Mouse (Mus musculus): ENCODE measurements at regions not wholly inside any gene's neighbourhood (a gene's known extent, or its start where the extent isn't known, plus 50 kb on each side); places are given as distances from the start of the nearest gene placed in this dataset.
A peak's percentile ranks its signal among the peaks of the same experiment; 100 is the strongest.

- DNase-seq (ENCODE audit: low spot score in 2 of 2) = peak; percentile 80 to 88
These were observed 55.5 kb upstream of the Brd7 start for GRCm38 (mm10) chr8:88417307-88418095.

- no peak for DNase-seq (ENCODE audit: low spot score in 2 of 2)
These were observed 61.3 kb upstream of the Brd7 start for GRCm38 (mm10) chr8:88423264-88423663.

- DNase-seq (ENCODE audit: low spot score in 2 of 2) = no peak
These were observed 66.6 kb upstream of the Brd7 start for GRCm38 (mm10) chr8:88428560-88428959.

- DNase-seq (ENCODE audit: low spot score in 2 of 2) = no peak
These were observed 69.4 kb upstream of the Brd7 start for GRCm38 (mm10) chr8:88431389-88431788.

- DNase-seq (ENCODE audit: low spot score in 2 of 2) = no peak
These were observed 73.7 kb upstream of the Brd7 start for GRCm38 (mm10) chr8:88435686-88436085.

DNA sequence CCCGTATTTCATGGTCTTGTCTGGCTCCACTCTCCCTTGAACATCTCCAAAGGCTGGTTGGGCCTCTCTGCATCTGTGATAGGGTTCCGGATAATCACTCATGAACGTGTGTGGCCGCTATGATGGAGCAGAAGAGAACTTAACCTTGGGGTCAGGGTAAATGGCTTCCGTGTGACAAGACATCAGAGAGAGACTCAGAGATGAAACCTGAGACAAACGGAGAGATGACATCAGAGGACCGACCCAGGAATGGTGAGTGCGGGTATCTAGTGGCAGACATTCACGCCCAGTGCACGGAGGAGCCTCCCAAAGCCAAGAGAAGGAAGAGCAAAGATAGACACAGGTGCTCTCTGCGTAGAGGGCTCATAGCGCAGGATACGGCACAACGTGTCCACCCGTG, 78.2 kb upstream of the Brd7 start:
- no peak for DNase-seq (ENCODE audit: low spot score in 2 of 2)

GRCm38 (mm10) chr8:88443397-88443796, 77.8 kb upstream of the Nkd1 start:
- no peak for DNase-seq (ENCODE audit: low spot score in 2 of 2)

GRCm38 (mm10) chr8:88447406-88447805, 73.7 kb upstream of the Nkd1 start:
- DNase-seq (ENCODE audit: low spot score in 2 of 2) = peak in 1 of 2 experiments; percentile 9

DNA sequence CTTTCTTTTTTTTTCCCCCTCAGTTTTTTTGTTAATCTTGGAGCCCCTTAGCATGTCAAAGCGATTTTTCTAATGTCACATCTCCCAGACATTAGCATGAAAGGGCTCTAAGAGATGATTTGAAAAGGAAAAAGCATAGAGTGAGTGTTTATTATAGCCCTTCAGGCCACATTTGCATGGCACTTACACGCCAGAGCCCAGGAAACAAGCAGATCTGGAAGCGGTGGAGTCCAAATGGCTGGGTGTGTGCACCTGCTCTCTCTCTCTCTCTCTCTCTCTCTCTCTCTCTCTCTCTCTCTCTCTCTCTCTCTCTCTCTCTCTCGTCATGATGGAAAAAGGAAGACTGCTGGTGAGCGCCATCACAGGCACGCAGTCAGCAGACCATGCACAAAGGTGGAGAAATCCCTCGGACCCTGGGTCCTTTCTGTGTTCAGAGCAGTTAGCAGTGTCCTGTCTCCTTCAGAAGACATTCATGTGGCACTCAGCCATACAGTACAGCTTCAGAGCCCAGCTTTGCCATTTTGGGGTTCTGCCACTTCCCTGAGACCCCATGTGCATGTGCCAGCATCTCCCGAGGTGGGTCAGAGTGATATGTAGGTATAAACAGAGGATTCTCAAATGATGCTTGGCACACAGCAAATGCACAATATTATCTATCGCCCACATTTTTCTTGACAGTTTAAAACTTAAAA, 73.2 kb upstream of the Nkd1 start:
- DNase-seq (ENCODE audit: low spot score in 2 of 2) = no peak

- no peak for DNase-seq (ENCODE audit: low spot score in 2 of 2)
These were observed 72.2 kb upstream of the Nkd1 start for GRCm38 (mm10) chr8:88449001-88449400.

- DNase-seq (ENCODE audit: low spot score in 2 of 2) = no peak
These were observed 71.6 kb upstream of the Nkd1 start for GRCm38 (mm10) chr8:88449534-88449933.

- DNase-seq (ENCODE audit: low spot score in 2 of 2) = no peak
These were observed 70.1 kb upstream of the Nkd1 start for GRCm38 (mm10) chr8:88450864-88451657.

DNA sequence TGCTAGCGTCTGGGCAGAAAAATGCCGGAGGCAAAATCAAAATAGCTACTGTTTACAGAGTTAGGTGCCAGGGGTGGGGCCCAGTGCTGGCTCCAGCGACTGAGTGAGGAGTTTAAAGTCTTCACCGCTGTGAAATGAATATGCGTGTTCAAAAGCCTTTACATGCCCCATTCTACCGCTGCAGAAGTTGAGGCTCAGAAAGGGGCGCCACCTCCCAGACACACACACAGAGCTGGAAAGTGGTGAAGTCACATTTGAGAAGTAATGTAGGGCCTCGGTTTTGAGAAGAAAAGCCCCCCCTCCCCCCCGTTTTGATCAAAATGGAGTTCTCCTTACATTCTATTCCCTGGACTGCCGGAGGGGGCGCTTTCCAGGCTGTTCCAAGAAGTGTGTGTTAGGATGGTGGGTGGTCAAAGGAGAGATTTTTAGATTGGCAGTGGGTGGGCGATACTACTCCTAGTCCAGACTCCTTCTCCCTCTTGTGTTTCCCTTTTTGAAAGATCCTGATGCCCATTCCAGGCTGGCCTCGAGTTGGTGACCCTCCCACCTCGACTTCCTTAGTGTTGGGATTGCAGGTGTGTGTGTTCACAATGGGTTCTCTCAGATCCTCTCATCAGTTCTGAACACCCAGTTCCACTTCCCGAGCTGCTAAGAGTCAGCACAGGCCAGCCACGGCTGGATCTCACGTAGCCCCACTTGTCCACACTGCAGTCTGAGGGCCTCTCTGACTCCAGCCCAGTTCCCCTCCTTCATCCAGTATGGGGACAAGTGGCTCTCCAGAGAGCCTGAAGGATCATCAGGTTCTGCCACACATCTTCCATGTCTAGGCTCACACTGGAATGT, 69.3 kb upstream of the Nkd1 start:
- no peak for DNase-seq (ENCODE audit: low spot score in 2 of 2)

- no peak for DNase-seq (ENCODE audit: low spot score in 2 of 2)
These were observed 68.7 kb upstream of the Nkd1 start for GRCm38 (mm10) chr8:88452501-88452847.

GRCm38 (mm10) chr8:88454048-88454696, 67.0 kb upstream of the Nkd1 start:
- DNase-seq (ENCODE audit: low spot score in 2 of 2) = peak; percentile 17 to 48

- no peak for DNase-seq (ENCODE audit: low spot score in 2 of 2)
These were observed 66.2 kb upstream of the Nkd1 start for GRCm38 (mm10) chr8:88454906-88455305.

DNA sequence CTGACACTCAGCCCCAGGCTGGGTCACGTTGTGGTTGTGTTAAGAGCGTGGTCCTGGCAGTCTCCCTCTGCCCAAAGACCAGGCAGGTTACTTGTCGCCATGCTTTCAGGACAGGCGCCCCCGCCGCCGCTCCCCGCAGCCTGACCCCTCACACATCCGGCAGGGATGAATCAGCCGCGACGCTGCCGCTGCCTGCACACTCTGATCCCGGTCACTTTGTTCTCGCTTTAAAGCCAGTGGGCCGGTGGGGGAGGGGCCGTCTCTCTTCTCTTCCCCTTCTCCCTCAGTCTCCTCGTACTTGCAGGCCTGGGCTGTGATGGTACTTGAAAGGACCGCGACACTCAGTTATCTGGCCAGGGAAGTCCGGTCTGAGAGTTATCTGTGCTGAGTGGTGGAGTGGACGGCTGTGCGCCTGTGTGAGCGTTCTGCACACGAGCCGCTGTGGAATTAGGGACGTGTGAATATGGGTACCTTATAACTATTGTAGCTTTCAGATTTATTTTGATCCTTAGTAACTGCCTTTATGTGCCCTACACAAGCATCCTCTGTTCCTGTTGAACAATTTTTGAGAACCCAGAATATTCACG, 65.6 kb upstream of the Nkd1 start:
- DNase-seq (ENCODE audit: low spot score in 2 of 2) = no peak

DNA sequence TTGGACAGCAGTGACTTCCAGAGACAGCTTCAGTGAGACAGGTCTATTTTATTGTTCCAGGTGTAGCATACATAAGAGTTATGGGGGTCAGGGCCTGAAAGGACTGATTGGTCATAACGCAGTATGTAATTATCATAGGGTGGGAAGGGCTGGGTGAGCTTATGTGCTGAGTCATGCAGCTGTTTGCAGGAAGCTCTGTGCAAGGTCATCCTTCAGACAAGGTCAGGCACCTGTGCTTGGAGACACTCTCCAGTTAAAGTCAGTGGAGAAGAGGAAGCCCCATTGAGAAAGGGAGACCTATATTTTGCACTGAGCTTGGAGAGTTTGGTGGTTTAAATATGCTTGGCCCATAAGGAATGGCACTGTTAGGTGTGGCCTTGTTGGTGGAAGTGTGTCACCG, 62.0 kb upstream of the Nkd1 start:
- DNase-seq (ENCODE audit: low spot score in 2 of 2) = no peak

DNA sequence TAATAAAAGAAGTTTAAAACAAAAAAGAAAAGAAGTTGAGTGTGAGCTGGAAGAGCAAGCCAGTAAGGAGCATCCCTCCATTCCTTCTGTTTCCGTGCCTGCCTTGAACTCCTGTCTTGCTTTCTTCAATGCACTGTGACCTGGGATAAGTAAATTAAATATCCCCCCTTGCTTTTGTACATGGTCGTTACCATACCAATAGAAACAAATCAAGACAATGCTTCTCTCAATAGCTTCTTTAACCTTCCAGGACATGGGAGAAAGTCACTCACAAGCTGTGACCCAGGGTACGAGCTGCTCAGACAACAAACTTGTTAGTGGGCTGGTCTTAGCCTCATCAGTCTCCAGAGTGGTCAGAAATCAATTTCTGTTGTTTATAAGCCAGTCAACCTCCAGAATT, 53.4 kb upstream of the Nkd1 start:
- no peak for DNase-seq (ENCODE audit: low spot score in 2 of 2)

GRCm38 (mm10) chr8:88470931-88471455, 50.2 kb upstream of the Nkd1 start:
- DNase-seq (ENCODE audit: low spot score in 2 of 2) = no peak

Data from layer of hippocampus, adult 18-20 months (tissue).